Mouse (Mus musculus): ENCODE measurements around the gene BC051142.

DNA sequence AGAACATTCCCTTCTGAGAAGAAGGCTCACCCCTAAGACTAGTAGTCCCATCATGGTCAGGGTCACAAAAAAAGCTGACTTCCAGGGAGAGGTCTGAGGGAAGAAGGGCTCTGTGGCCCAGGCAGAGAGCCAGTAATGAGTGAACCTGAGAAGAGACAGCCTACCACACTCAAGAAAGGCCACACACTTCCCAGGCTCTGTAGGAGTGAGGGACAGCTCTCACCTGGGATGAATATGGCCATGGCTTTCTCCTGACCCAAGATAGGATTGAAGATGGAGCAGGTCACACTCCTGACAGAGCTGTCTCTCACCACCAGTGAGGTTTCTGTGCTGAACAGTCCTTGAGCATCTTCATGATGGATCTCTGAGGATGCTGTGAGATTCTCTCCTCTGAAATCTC, 94.2 kb downstream of the BC051142 start:
- TF ChIP-seq CTCF (IDR thresholded peaks at IDR 0.05; ENCODE audit: borderline replicate concordance, control insufficient read depth, extremely low read depth, insufficient read depth, low read length, poor library complexity), result no peak
- no peak for TF ChIP-seq POLR2A (IDR thresholded peaks at IDR 0.05; ENCODE audit: control insufficient read depth, extremely low read depth, insufficient read depth, low read length, poor library complexity)
